8 mouse cellular contexts compared by ENCODE assay signal in genomic region chr10:115251088-115251934, GRCm38 (mm10). TPM values are rescaled to one million over a fixed set of nuclear protein-coding genes. Genes with fewer than 3 reads are reported as not detected.
DNase-seq lines count a peak whose midpoint lies in the region; ATAC-seq and TF ChIP-seq lines count a peak whose summit lies in the region.

Gene Tbc1d15, minus strand, starts transcription at chr10:115251467.

- H3K79me3 ChIP-seq in C2C12 (ENCODE audit: low read depth) = peaks cover 42% of the 10 kb centered on the region

- peak within 1 kb of the TSS; percentile 86 for H3K9ac ChIP-seq in heart, embryonic 11.5 days (ENCODE audit: low read depth, low read length)
- H3K9ac ChIP-seq in kidney, embryonic 16.5 days (replicated peaks; ENCODE audit: low read length) = peak within 1 kb of the TSS; percentile 77
- H3K9ac ChIP-seq in liver, adult 2 months (ENCODE audit: low read depth, low read length) = peak within 1 kb of the TSS; percentile 86

- no peak for TF ChIP-seq CTCF in C2C12 (IDR thresholded peaks at IDR 0.05; ENCODE audit: control insufficient read depth, insufficient read depth, insufficient read length)
- TF ChIP-seq CTCF in brain, embryonic 14.5 days (IDR thresholded peaks at IDR 0.05; ENCODE audit: borderline replicate concordance, extremely low read depth, insufficient read depth, insufficient read length) = no peak
- TF ChIP-seq CTCF in liver, adult 2 months (IDR thresholded peaks at IDR 0.05; ENCODE audit: low read depth, low read length) = no peak

- H3K27me3 ChIP-seq in C2C12 (ENCODE audit: control insufficient read depth, insufficient read depth, insufficient read length) (no peaks in the 10 kb centered on the region), myocyte (ENCODE audit: control insufficient read depth, insufficient read depth, insufficient read length) (no peaks in the 10 kb centered on the region)
- H3K27me3 ChIP-seq in erythroblast, embryonic 14.5 days (ENCODE audit: control insufficient read depth) = no peaks in the 10 kb centered on the region; the same call in 1 of the 2 replicates
- H3K27me3 ChIP-seq in heart, embryonic 11.5 days (ENCODE audit: control insufficient read depth, insufficient read depth, low read length) = no peaks in the 10 kb centered on the region
- H3K27me3 ChIP-seq in kidney, embryonic 16.5 days (ENCODE audit: insufficient read depth, low read length) = no peaks in the 10 kb centered on the region
- no peaks in the 10 kb centered on the region for H3K27me3 ChIP-seq in liver, adult 2 months (ENCODE audit: control insufficient read depth, insufficient read depth, low read length)
- no peaks in the 10 kb centered on the region for H3K27me3 ChIP-seq in splenic B cell, adult 2 months (ENCODE audit: control insufficient read depth, insufficient read depth, low read length, poor library complexity, severe bottlenecking)

- WGBS in heart, embryonic 11.5 days (ENCODE audit: insufficient replicate concordance) = under 1% methylated on average over 63 of the region's 67 CpGs
- under 1% methylated on average over 64 of the region's 67 CpGs for WGBS in kidney, embryonic 16.5 days
- WGBS in liver, adult 2 months = under 1% methylated on average over 65 of the region's 67 CpGs

- peak; percentile 96 for ATAC-seq in heart, embryonic 11.5 days (replicated peaks; ENCODE audit: insufficient number of reproducible peaks, low FRiP score, low TSS enrichment)
- peak; percentile 97 for ATAC-seq in kidney, embryonic 16.5 days (ENCODE audit: low FRiP score, low TSS enrichment)

- H3ac ChIP-seq in C2C12 (ENCODE audit: control insufficient read depth, insufficient read length, low read depth) (peak within 1 kb of the TSS; percentile 87), myocyte (ENCODE audit: control insufficient read depth, insufficient read length) (peak within 1 kb of the TSS; percentile 33)

- H3K4me3 ChIP-seq in C2C12 (ENCODE audit: insufficient read depth, poor library complexity, severe bottlenecking) = peak within 1 kb of the TSS; percentile 84
- peak within 1 kb of the TSS; percentile 89 for H3K4me3 ChIP-seq in erythroblast, embryonic 14.5 days (replicated peaks)
- peak within 1 kb of the TSS; percentile 82 for H3K4me3 ChIP-seq in heart, embryonic 11.5 days (ENCODE audit: low read depth, low read length)
- H3K4me3 ChIP-seq in kidney, embryonic 16.5 days (ENCODE audit: low read length) = peak within 1 kb of the TSS; percentile 97
- peak within 1 kb of the TSS; percentile 74 for H3K4me3 ChIP-seq in liver, adult 2 months (ENCODE audit: insufficient read depth, low read depth, low read length)
- H3K4me3 ChIP-seq in myocyte = peak within 1 kb of the TSS; percentile 67

- H3K27ac ChIP-seq in heart, embryonic 11.5 days (ENCODE audit: low read depth, low read length) = peak within 1 kb of the TSS; percentile 75
- peak within 1 kb of the TSS; percentile 79 for H3K27ac ChIP-seq in kidney, embryonic 16.5 days (ENCODE audit: low read length)
- peak within 1 kb of the TSS; percentile 85 for H3K27ac ChIP-seq in liver, adult 2 months (replicated peaks; ENCODE audit: insufficient read depth, low read depth, low read length)

- peak within 1 kb of the TSS; percentile 76 for H3K4me2 ChIP-seq in heart, embryonic 11.5 days
- H3K4me2 ChIP-seq in kidney, embryonic 16.5 days (replicated peaks; ENCODE audit: low read depth, low read length) = peak within 1 kb of the TSS; percentile 83
- peak within 1 kb of the TSS; percentile 95 for H3K4me2 ChIP-seq in myocyte (ENCODE audit: low read depth)

- H3K36me3 ChIP-seq in C2C12 (ENCODE audit: control insufficient read depth, insufficient read depth) = no peaks in the 10 kb centered on the region
- no peaks in the 10 kb centered on the region; the same call in none of the 2 replicates for H3K36me3 ChIP-seq in erythroblast, embryonic 14.5 days (ENCODE audit: control insufficient read depth)
- H3K36me3 ChIP-seq in heart, embryonic 11.5 days (ENCODE audit: control insufficient read depth, insufficient read depth, low read length) = no peaks in the 10 kb centered on the region
- H3K36me3 ChIP-seq in kidney, embryonic 16.5 days (ENCODE audit: insufficient read depth, low read length) = no peaks in the 10 kb centered on the region
- H3K36me3 ChIP-seq in liver, adult 2 months (ENCODE audit: control insufficient read depth, insufficient read depth, low read length) = no peaks in the 10 kb centered on the region
- no peaks in the 10 kb centered on the region for H3K36me3 ChIP-seq in myocyte (ENCODE audit: control insufficient read depth, insufficient read depth)
- 0 out of 2 replicates have a peak, but pooled peaks cover 2% of the 10 kb centered on the region for H3K36me3 ChIP-seq in splenic B cell, adult 2 months (ENCODE audit: control insufficient read depth, insufficient read depth, low read length, poor library complexity, severe bottlenecking)

- H3K9me3 ChIP-seq in erythroblast, embryonic 14.5 days (ENCODE audit: control insufficient read depth, low read length) = no peaks in the 10 kb centered on the region
- no peaks in the 10 kb centered on the region for H3K9me3 ChIP-seq in heart, embryonic 11.5 days (replicated peaks; ENCODE audit: control insufficient read depth, low read length)
- H3K9me3 ChIP-seq in kidney, embryonic 16.5 days (ENCODE audit: low read length) = no peaks in the 10 kb centered on the region

- H3K79me2 ChIP-seq in C2C12 (ENCODE audit: control insufficient read depth, insufficient read depth) (peaks cover 49% of the 10 kb centered on the region), myocyte (ENCODE audit: control insufficient read depth, insufficient read depth) (peaks cover 48% of the 10 kb centered on the region)
- peaks cover 21% of the 10 kb centered on the region; the same call in 1 of the 2 replicates for H3K79me2 ChIP-seq in liver, adult 2 months (ENCODE audit: control insufficient read depth, insufficient read depth, low read length)

- peak; percentile 99 for DNase-seq in brain, embryonic 14.5 days (ENCODE audit: low read depth)
- peak; percentile 89 for DNase-seq in liver, adult 2 months (ENCODE audit: extremely low read depth, low read depth, low spot score)
- peak; percentile 100 for DNase-seq in splenic B cell, adult 2 months (ENCODE audit: low read depth, low spot score)

- peak; percentile 33; the same call in 1 of the 2 replicates for TF ChIP-seq POLR2A in brain, embryonic 14.5 days (IDR thresholded peaks at IDR 0.05; ENCODE audit: borderline replicate concordance, extremely low read depth, insufficient read depth, insufficient read length, poor library complexity, severe bottlenecking)
- TF ChIP-seq POLR2A in liver, adult 2 months (IDR thresholded peaks at IDR 0.05; ENCODE audit: extremely low read depth, insufficient read depth, low read length) = peak; percentile 74; the same call in 1 of the 2 replicates
- TF ChIP-seq POLR2A in myocyte (IDR thresholded peaks at IDR 0.05; ENCODE audit: insufficient read length, low read depth) = peak; percentile 93

- peaks cover 53% of the 10 kb centered on the region for H3K4me1 ChIP-seq in erythroblast, embryonic 14.5 days (ENCODE audit: control insufficient read depth)
- H3K4me1 ChIP-seq in heart, embryonic 11.5 days (ENCODE audit: control insufficient read depth, insufficient read depth, low read length) = peaks cover 9% of the 10 kb centered on the region; the same call in 1 of the 2 replicates
- H3K4me1 ChIP-seq in kidney, embryonic 16.5 days (ENCODE audit: insufficient read depth, low read length) = peaks cover 22% of the 10 kb centered on the region; the same call in 1 of the 2 replicates
- H3K4me1 ChIP-seq in liver, adult 2 months (ENCODE audit: control insufficient read depth, insufficient read depth, low read length) = peaks cover 14% of the 10 kb centered on the region

TF ChIP-seq in C2C12, 6 proteins besides CTCF, POLR2A, EP300 and RAD21:
- TF ChIP-seq MAX (IDR thresholded peaks at IDR 0.05) (peak; percentile 99), USF1 (IDR thresholded peaks at IDR 0.05; ENCODE audit: low read depth) (peak; percentile 92), MYOD1 (IDR thresholded peaks at IDR 0.05; ENCODE audit: control insufficient read depth, insufficient read length, low read depth) (no peak)

TF ChIP-seq in myocyte, 11 proteins besides CTCF, POLR2A, EP300 and RAD21:
- TF ChIP-seq MAX (IDR thresholded peaks at IDR 0.05; ENCODE audit: low read depth) (peak; percentile 93), TCF3 (IDR thresholded peaks at IDR 0.05; ENCODE audit: insufficient read length, low read depth) (no peak), TCF12 (IDR thresholded peaks at IDR 0.05; ENCODE audit: insufficient read depth, poor library complexity, severe bottlenecking) (no peak), CEBPB (IDR thresholded peaks at IDR 0.05; ENCODE audit: insufficient read depth, poor library complexity, severe bottlenecking) (no peak), MYOG (IDR thresholded peaks at IDR 0.05; ENCODE audit: control insufficient read depth in 1 of 3, insufficient read depth in 1 of 3, insufficient read length in 2 of 3, low read depth in 2 of 3) (peak in 1 of 3 experiments; percentile 30), USF1 (IDR thresholded peaks at IDR 0.05; ENCODE audit: low read depth) (peak; percentile 95), REST (IDR thresholded peaks at IDR 0.05; ENCODE audit: insufficient read depth, insufficient read length) (peak; percentile 36), E2F4 (IDR thresholded peaks at IDR 0.05; ENCODE audit: insufficient read depth) (peak; percentile 56), MYOD1 (IDR thresholded peaks at IDR 0.05; ENCODE audit: control insufficient read depth in 1 of 3, insufficient read length in 2 of 3, low read depth in 2 of 3) (peak in 1 of 3 experiments; percentile 10), SRF (IDR thresholded peaks at IDR 0.05; ENCODE audit: control insufficient read depth, insufficient read length, low read depth) (peak; percentile 87), POLR2AphosphoS2 (IDR thresholded peaks at IDR 0.05; ENCODE audit: insufficient read length, low read depth) (peak; percentile 69)

RNA-seq across cellular contexts. Expression of gene Tbc1d15, which starts in this region (rescaled TPM):
- polyA plus RNA-seq in C2C12 (2012; fragmentation: generic; extraction: Trizol) (16.0 TPM), myocyte (2012; fragmentation: generic; extraction: Trizol) (19.8 TPM)
- polyA plus RNA-seq in brain, embryonic 14.5 days (2012; rRNA removed) = 18.1 and 20.8 TPM in 2 replicates
- polyA plus RNA-seq in erythroblast, embryonic 14.5 days (2012) = 0.24 and 0.50 TPM in 2 replicates
- polyA plus RNA-seq in heart, embryonic 11.5 days (2014; fragmentation: Nextera tagmentation; extraction: Ambion mirVana) = 38.0 and 41.1 TPM in 2 replicates
- 51.0 and 57.8 TPM in 2 replicates for polyA plus RNA-seq in kidney, embryonic 16.5 days (2015; fragmentation: Nextera tagmentation; extraction: Ambion mirVana)
- total RNA-seq in liver, adult 2 months (2014; rRNA removed) = 46.2 and 49.9 TPM in 2 replicates
- polyA plus RNA-seq in liver, adult 2 months (2012; rRNA removed) = 6.7 and 7.7 TPM in 2 replicates

Comparison
In these comparisons a context has a peak if more than half of its experiments do, and no peak if none do; other contexts are left out.
1. Peak in every context shown above with its lines: DNase-seq, ATAC-seq, H3K4me3 ChIP-seq and H3K27ac ChIP-seq.
2. POLR2A ChIP-seq: peak in every context shown above with its lines; median percentile 93 in myocyte; 74 in liver, adult 2 months; 33 in brain, embryonic 14.5 days.